Mouse (Mus musculus): Measurements from ENCODE around the gene Tcp1.
"Not testable (repeated sequence)": the region's sequence is repeated elsewhere in the genome, so short reads cannot be mapped to it uniquely, and the experiment has no call there.

The Tcp1 gene

GRCm38 (mm10) chr17:12915881-12916583, 531 bp downstream of the Tcp1 start, which contains the start of gene Mrpl18:
Gene Mrpl18, minus strand, starts transcription at chr17:12916345.
- peak; percentile 100 for DNase-seq

- DNase-seq, result peak in 1 of 2 experiments; percentile 46
These were observed 1.3 kb downstream of the Tcp1 start for GRCm38 (mm10) chr17:12916588-12917380.

GRCm38 (mm10) chr17:12921073-12921472, 5.6 kb downstream of the Tcp1 start:
- DNase-seq, result no peak

GRCm38 (mm10) chr17:12925001-12925400, 9.5 kb downstream of the Tcp1 start:
- peak; percentile 59 to 72 for DNase-seq

GRCm38 (mm10) chr17:12925703-12926180, 10.2 kb downstream of the Tcp1 start:
- no peak for DNase-seq

- not testable (repeated sequence) for DNase-seq
These were observed 16.1 kb downstream of the Tcp1 start for GRCm38 (mm10) chr17:12931576-12931975.

GRCm38 (mm10) chr17:12935719-12936118, 20.2 kb downstream of the Tcp1 start:
- no peak for DNase-seq

GRCm38 (mm10) chr17:12937412-12937970, 22.0 kb downstream of the Tcp1 start:
- DNase-seq, result no peak

- DNase-seq, result no peak
These were observed 22.6 kb downstream of the Tcp1 start for GRCm38 (mm10) chr17:12938077-12938476.

GRCm38 (mm10) chr17:12939377-12940148, 24.1 kb downstream of the Tcp1 start:
- not testable (repeated sequence) for DNase-seq

- DNase-seq, result no peak
These were observed 24.8 kb downstream of the Tcp1 start, which contains the start of gene Acat3 for GRCm38 (mm10) chr17:12940151-12940805. Gene Acat3, minus strand, starts transcription at chr17:12940600.

- no peak for DNase-seq
These were observed 26.2 kb downstream of the Tcp1 start for GRCm38 (mm10) chr17:12941543-12942260.

- DNase-seq, result no peak
These were observed 27.1 kb downstream of the Tcp1 start for GRCm38 (mm10) chr17:12942459-12943162.

- no peak for DNase-seq
These were observed 34.2 kb downstream of the Tcp1 start for GRCm38 (mm10) chr17:12949669-12950068.

GRCm38 (mm10) chr17:12956664-12957063, 41.2 kb downstream of the Tcp1 start:
- DNase-seq, result no peak

GRCm38 (mm10) chr17:12959377-12959776, 43.9 kb downstream of the Tcp1 start:
- DNase-seq, result not testable (repeated sequence)

- DNase-seq, result peak; percentile 94 to 95
These were observed 44.9 kb downstream of the Tcp1 start, which contains the start of gene Acat2 for GRCm38 (mm10) chr17:12960331-12960873. Gene Acat2, minus strand, starts transcription at chr17:12960747.

GRCm38 (mm10) chr17:12963476-12963875, 48.0 kb downstream of the Tcp1 start:
- no peak for DNase-seq

GRCm38 (mm10) chr17:12967173-12967572, 51.7 kb downstream of the Tcp1 start:
- no peak for DNase-seq

GRCm38 (mm10) chr17:12973851-12974250, 58.4 kb downstream of the Tcp1 start:
- no peak for DNase-seq
